Mouse (Mus musculus): ENCODE results near the gene Smbd1.

DNA sequence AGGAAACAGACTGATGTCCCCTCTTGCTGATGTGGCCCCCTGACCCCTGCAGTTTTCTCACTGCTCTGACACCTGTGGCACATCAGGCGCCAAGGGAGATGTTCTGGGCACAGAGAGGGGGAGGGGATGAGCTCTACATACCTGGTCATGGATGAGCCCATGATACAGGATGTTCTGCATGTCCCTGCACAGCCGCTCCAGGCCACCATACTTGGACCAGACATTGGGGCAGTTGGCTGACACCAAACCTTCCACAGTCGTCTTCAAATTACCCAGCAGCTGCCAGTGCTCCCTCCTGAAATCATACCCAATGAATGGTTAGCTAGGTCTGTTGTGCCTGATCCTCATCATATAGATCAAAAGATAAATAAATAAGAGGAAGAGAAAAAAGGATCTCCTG is 46.5 kb upstream of the Smbd1 start:
- TF ChIP-seq CTCF (IDR thresholded peaks at IDR 0.05; ENCODE audit: insufficient read depth, low read length) = no peak
- no peak for TF ChIP-seq POLR2A (IDR thresholded peaks at IDR 0.05; ENCODE audit: borderline replicate concordance, extremely low read depth, low read depth, low read length)

Measured in lung, adult 2 months (tissue).